Mouse (Mus musculus): ENCODE data around the gene Hist4h4.

Gene Hist4h4

DNA sequence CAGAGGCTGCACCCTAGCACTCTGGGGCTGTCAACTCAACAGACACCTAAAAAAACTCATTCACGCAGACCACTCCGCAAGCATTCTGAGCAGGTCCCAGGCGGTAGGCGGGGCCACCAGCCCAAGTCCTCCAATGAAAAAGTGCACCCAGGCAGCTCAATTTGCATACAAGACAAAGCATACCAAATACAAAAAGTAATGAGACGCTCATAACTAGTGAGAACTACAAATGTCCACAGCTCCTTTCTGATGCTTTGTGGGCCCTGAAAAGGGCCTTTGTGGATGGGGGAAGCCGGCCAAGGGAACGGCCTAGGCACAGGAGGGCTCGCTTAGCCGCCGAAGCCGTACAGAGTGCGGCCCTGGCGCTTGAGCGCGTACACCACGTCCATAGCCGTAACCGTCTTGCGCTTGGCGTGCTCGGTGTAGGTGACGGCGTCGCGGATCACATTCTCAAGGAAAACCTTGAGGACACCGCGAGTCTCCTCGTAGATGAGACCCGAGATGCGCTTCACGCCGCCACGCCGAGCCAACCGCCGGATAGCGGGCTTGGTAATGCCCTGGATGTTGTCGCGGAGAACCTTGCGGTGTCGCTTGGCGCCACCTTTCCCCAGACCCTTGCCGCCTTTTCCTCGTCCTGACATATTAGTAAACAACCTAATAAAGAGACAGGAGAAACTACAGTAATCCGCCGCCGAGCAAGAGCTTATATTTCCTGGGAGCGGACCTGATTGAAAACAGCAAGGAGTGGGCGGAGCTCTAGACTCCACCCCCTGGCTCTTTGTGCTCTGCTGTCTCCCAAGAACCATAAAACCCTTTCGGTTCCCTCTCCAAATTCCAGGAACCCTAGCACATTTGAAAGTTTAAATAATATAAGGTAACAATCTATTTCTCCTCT is at the start of gene Hist4h4:
Hist4h4 (minus strand) TSS at position 677 of the 895 bp plus-strand sequence.
- peak; percentile 96 for DNase-seq

DNA sequence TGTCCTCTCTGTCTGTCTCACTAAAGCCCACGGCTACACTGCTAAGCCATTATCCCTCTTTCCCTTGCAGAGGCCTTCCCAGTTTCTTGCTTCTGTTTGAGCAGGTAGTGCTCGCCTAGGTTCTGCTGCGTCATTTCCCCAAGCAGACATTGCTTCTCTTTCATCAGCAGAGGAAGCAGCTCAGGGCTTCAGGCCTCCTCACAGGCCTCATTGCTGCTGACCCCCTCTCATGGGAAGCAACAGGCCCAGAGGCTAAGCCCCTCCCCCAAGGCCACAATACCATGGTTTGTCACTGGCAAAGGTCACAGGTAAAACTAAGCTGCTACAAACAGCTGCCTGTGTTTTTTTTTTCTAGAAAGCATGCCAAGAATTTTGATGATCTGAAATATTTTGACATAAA is 48.5 kb upstream of the Hist4h4 start:
- no peak for DNase-seq

GRCm38 (mm10) chr6:136852348-136852747 is 48.1 kb upstream of the Hist4h4 start:
- no peak for DNase-seq

DNA sequence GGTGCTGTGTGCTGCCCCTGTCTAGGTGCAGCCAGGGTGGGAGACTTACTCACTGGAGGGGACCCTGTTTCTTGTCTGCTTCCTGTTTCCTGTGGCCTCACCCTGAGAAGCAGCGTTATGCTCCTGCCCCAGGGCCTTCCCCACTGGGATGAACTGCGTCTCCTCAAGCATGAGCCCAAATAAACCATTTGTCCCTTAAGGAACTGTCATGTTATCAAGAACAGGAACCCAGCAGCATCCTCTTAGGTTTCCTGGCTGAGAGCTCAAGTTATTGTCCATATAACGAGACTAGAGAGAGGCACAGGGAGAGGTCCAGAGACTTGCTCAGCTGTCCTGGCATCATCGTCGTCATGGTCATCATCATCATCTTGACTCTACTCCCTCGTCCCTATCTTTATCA is 46.1 kb upstream of the Hist4h4 start:
- no peak for DNase-seq

DNA sequence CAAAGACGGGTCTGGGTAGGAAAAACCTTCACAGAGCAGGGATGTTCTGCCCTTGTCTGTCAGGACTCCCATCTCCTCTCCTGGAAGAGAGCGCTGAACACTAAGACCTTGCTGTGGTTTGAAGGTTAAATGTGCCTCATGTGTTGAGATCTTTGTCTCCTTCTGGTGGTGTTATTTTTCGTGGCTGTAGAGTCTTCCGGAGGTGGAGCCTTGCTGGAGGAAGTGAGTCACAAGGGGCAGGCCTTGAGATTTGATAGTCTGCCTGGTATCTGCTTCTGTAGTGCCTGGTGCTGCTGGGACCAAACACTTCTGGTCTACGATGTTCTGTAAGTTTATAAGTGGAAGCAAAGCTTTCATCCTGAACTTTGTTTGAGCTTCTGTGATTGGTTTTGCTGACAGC is 44.8 kb upstream of the Hist4h4 start:
- no peak for DNase-seq

GRCm38 (mm10) chr6:136848399-136848798 is 44.2 kb upstream of the Hist4h4 start:
- DNase-seq = no peak

DNA sequence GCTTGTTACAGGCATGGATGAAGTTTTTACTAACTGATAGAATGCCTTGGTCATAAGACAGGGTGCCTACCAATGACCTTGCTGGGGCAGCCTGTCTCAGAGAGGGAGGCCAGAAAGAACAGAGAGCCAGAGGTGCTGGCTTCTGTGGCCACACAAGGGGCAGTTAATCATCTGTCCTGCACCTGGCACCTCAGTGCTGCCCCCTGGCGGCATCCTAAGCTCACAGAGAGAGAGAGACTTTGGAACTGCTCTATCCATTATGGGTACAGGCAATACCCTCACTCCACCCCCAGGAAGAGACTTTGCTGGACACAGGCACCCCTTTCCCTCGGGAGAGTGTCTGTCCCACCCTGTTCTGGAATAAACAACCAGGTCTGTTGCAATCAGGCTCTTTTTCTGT is 43.6 kb upstream of the Hist4h4 start:
- DNase-seq = peak; percentile 53 to 62

DNA sequence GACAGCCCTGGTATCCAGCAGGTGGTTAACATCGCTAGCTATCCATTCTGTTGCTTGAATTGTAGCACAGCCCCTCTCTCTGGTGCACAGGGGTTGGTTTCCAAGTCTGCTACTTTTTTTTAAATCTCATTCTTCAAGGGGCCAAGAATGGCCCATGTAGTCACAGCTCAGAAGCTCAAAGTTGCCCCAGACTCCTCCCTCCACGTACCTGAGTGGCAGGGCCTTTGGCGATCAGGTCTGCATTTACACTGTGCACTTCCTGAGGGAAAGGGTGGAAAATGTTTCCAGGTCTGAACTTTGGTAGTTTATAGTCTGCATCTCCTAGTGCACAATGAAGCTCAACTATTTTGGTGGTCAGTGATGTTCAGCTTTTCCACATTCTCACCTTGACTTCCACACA is 43.1 kb upstream of the Hist4h4 start:
- no peak for DNase-seq

- DNase-seq = no peak
Measured at GRCm38 (mm10) chr6:136845706-136846480, 41.7 kb upstream of the Hist4h4 start.

DNA sequence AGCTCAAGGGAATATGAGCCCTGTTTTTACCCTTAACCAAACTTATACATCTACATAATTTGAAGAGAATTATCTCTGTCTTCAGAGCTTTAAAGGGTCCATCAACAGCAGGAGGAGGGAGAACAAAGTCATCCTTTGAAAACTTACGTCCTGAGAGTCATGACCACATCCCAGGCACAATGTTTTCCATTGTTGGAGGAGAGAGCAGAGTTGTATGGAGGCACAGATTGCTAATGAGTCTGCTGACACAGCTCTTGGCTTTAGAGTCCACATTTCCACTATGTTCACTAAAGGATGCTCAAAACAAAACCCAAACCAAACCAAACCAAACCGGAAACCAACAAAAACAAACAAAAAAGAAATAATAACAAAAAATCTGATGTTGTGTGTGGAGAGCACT is 40.7 kb upstream of the Hist4h4 start:
- DNase-seq = no peak

DNA sequence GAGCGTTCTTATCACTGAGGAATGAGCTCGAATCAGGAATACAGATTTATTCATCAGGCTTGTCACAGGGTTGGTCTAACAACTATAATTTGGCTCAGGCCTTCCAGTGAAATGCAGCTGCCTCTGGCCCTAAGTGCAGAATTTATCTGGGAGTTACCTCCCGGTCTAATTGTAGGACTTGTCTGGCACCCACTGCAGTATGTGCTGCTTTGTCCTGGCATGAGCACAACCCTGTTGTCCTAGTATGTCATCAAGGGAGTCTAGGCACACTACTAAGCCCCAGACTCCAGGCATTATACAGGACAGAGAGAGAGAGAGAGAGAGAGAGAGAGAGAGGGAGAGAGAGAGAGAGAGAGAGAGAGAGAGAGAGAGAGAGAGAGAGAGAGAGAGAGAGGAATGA is 33.1 kb upstream of the Hist4h4 start:
- no peak for DNase-seq

DNA sequence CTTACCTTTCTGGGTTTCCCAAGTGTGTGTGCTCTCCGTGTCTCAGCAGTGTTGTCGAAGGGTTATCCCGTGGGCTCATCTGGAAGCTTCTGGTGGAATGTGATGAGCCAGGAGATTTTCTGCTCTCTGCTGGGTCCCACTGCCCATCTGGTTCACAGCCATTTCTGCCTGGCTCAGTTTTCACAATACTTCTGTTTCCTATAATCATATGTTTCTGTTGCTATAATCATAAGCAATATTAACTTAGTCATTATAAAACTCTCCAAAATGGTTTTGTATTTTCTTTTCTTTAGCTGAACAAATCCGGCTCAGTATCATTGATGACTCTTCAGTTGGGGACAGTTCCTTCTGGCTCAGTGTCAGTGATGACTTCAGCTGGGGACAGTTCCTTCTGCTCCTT is 31.1 kb upstream of the Hist4h4 start, which contains the start of gene Smco3:
Smco3 (minus strand) TSS at position 101 of the 400 bp plus-strand sequence.
- no peak for DNase-seq

DNA sequence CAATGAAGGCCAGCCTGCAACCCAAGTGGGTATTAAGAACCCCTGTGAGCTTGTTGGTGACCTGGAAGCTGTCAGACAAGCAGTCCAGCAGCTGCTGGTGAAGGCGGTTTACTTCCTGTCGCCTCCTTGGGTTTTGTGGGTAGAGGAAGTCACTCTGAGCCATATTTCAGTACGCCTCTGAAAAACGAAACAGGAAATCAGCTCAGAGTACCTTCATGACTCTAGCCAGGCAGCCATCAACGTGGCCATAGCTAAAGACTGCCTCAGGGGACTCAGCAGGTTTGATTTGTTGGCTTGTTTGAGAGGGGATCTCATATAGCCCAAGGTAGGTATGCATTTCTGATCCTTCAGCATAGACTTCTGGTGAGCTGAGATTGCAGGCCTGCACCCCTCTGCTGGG is 27.5 kb upstream of the Hist4h4 start:
- DNase-seq = no peak

GRCm38 (mm10) chr6:136828681-136829080 is 24.5 kb upstream of the Hist4h4 start:
- DNase-seq = no peak

- DNase-seq = peak; percentile 96 to 97
Measured at GRCm38 (mm10) chr6:136827881-136828561, 23.8 kb upstream of the Hist4h4 start, which contains the start of gene Wbp11. TSS of gene Wbp11 (minus strand) at chr6:136828233.

DNA sequence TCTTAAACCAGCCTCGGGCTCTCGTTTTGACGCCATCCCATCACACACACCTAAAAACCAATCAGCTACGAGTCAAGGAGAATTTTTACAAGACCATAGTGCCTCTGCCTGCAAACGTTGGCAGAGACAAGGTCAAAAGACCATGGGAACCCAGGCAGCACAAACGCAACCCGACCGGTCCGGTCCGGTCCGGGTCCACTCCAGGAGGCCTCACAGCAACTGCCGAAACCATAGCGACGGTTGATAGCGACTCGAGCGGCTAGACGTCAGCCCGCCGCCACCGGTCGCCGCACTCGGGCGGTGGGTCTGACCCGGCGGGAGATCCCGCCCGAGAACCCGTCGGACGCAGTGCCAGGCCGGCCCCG is 23.3 kb upstream of the Hist4h4 start, which contains the start of gene BC049715:
BC049715 (plus strand) TSS at position 111 of the 365 bp plus-strand sequence.
- peak in 1 of 2 experiments; percentile 47 for DNase-seq

GRCm38 (mm10) chr6:136827116-136827515 is 22.9 kb upstream of the Hist4h4 start:
- DNase-seq = no peak

GRCm38 (mm10) chr6:136824987-136825386 is 20.8 kb upstream of the Hist4h4 start:
- DNase-seq = no peak

- no peak for DNase-seq
Measured at GRCm38 (mm10) chr6:136821086-136821485, 16.9 kb upstream of the Hist4h4 start.

DNA sequence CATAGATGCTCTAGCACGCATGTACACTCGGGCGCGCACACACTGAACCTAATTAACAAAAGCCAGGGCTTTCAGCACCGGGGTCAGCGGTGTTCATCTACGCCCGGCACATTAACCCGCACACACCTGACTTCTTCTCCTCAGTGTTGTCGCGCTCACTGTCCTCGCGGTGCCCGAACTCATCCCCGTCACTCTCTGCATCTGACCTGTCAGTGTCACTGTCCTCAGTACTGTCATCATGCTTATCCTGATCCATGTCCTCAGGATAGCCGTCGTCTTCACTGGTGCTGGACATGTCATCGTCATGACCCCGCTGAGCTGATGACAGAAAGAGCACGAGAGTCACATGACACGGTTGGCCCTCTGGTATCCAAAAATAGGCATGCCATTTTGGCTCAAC is 16.2 kb upstream of the Hist4h4 start:
- DNase-seq = no peak

DNA sequence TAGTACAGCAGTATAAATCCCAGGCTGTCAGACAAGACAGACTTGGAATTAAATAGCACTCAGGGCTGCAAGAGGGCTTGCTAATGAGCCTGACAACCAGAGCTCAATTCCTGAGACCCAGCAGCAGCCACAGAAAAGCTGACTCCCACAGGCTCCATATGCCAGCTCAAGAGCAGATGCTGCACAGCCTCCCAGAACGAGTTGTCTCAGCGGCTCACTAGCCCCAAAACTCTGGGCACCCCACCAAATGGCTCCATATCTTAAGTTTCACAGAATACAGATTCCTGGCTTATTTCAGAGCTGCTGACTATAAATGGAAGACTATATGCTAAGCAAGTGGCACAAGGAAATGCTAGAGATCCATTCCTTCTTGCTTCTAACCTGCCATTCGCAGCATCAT is 13.3 kb upstream of the Hist4h4 start:
- DNase-seq = no peak

DNA sequence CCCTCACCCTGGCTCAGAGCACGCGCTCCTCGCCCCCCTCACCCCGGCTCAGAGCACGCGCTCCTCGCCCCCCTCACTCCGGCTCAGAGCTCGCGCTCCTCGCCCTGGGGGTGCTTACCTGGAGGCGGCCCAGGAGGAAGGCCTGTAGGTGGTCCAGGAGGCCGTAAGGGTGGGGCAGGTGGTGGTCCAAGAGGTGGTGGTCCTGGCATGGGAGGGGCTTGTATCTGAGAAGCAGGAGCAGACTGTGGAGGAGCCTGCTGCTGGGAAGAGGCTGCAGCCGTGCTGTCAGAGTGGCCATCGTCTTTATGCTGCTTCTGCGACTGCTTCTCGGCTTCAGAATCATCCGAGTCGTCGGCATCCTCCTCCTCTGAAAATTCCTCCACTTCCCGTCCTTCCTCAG is 12.6 kb upstream of the Hist4h4 start:
- no peak for DNase-seq

GRCm38 (mm10) chr6:136815381-136815780 is 11.2 kb upstream of the Hist4h4 start:
- DNase-seq = no peak

Data from lung, adult 18-20 months (tissue).